Mouse (Mus musculus) CH12.LX (cell line): ENCODE measurements around the gene Gm20662.

Experiments used
- CTCF ChIP-seq, 2 experiments: IDR thresholded peaks in 1 of 2; conservative IDR thresholded peaks in 1 of 2; 2 replicates each; pipeline ENCODE4 v1.5.1; 2011 to 2012; ENCODE audit warnings: low read depth in 2 of 2, low read length in 2 of 2, improper control_type of control experiment in 1 of 2, inconsistent platforms in 1 of 2, mild to moderate bottlenecking in 1 of 2, moderate library complexity in 1 of 2
- EP300 ChIP-seq: IDR thresholded peaks from 2 replicates; pipeline ENCODE4 v1.6.1; 2011; ENCODE audit warnings: low read length, improper control_type of control experiment
- IRF4 ChIP-seq: IDR thresholded peaks from 2 replicates; pipeline ENCODE4 v1.6.1; 2014; ENCODE audit warnings: low read depth, mild to moderate bottlenecking, inconsistent platforms, low read length, improper control_type of control experiment
- JUND ChIP-seq: conservative IDR thresholded peaks from 2 replicates; pipeline ENCODE4 v1.6.1; 2011; ENCODE audit warnings: low read depth, low read length, improper control_type of control experiment
- MAFK ChIP-seq: IDR thresholded peaks from 2 replicates; pipeline ENCODE4 v1.6.1; 2011; ENCODE audit warnings: low read length, improper control_type of control experiment; ENCODE audit not compliant: insufficient replicate concordance
- NRF1 ChIP-seq: IDR thresholded peaks from 2 replicates; pipeline ENCODE4 v1.6.1; 2014; ENCODE audit warnings: low read depth, mild to moderate bottlenecking, inconsistent platforms, low read length, improper control_type of control experiment, moderate library complexity
- POLR2A ChIP-seq: IDR thresholded peaks from 2 replicates; pipeline ENCODE4 v1.6.1; 2011; ENCODE audit warnings: low read depth, mild to moderate bottlenecking, improper control_type of control experiment, low read length
- UBTF ChIP-seq: IDR thresholded peaks from 2 replicates; pipeline ENCODE4 v1.6.1; 2012; ENCODE audit warnings: low read depth, mild to moderate bottlenecking, inconsistent platforms, low read length, improper control_type of control experiment, moderate library complexity

- TF ChIP-seq IRF4: no peak
- TF ChIP-seq MAFK: no peak
- TF ChIP-seq POLR2A: no peak
- no peak for TF ChIP-seq NRF1
- TF ChIP-seq JUND: no peak
- TF ChIP-seq CTCF (conservative IDR thresholded peaks at IDR 0.05 in 1 of 2, IDR thresholded peaks at IDR 0.05 in 1 of 2; ENCODE audit: low read depth in 2 of 2, low read length in 2 of 2): no peak
- no peak for TF ChIP-seq UBTF
- TF ChIP-seq EP300: no peak
Measured at GRCm38 (mm10) chr9:107996049-107996448, at the start of gene Gm20662.
